Mouse (Mus musculus) embryonic fibroblast, embryonic 13.5 days (primary cell): ENCODE measurements around the gene Ssh1.

Experiments
- CTCF ChIP-seq: IDR thresholded peaks from 2 replicates; pipeline ENCODE4 v1.5.1; 2011; ENCODE audit warnings: mild to moderate bottlenecking, control low read depth, low read length, moderate library complexity, borderline replicate concordance; ENCODE audit not compliant: insufficient read depth
- POLR2A ChIP-seq: IDR thresholded peaks from 2 replicates; pipeline ENCODE4 v1.6.1; 2011; ENCODE audit warnings: low read depth, mild to moderate bottlenecking, control low read depth, low read length, moderate library complexity

- no peak for TF ChIP-seq CTCF
- TF ChIP-seq POLR2A: no peak
Measured at GRCm38 (mm10) chr5:113999382-113999781, 5.7 kb upstream of the Ssh1 start.
